Mouse (Mus musculus): ENCODE measurements around the gene Id4. TPM values are rescaled to one million over a fixed set of nuclear protein-coding genes. Genes with fewer than 3 reads are reported as not detected.

Id4 gene
- 8.4 and 9.8 TPM in 2 replicates for polyA plus RNA-seq (2016; fragmentation: Nextera tagmentation; extraction: Ambion mirVana)

DNA sequence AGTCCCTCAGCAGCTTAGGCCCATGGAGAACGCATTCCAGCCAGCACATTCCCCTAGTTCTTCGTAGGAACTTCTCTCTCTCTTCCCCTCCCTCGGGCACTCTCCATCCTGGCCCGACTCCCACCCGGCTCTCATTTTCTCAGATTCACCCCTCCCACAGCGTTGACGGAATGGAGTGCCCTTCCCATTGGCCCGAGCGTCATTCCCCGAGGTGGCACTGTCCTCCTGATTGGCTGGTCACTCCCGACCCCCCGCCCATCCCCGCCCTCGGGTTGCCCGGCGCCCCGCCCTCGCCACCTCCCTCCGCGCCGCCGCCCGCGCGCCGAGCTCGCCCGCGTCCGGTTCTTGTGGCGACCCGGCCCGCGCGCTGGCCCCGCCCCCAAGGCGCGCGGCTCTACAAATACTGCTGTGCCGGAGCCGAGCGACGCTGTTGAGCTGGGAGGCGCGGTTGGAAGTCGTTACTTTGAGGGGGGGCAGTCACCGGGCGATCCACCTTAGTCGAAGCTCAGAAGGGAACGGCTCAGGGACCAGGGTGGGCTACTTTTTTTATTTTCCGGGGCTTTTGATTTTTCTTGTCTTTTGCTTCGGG lies at the start of gene Id4:
Gene Id4 (plus strand): TSS at position 539 of the 589 bp plus-strand sequence.
- ATAC-seq (ENCODE audit: insufficient number of reproducible peaks, insufficient read depth, low FRiP score, low TSS enrichment, low read depth): peak; percentile 92
- Histone ChIP-seq H3K9me3 (no peaks in the 10 kb centered on the region), H3K4me3 (replicated peaks) (peak within 1 kb of the TSS; percentile 70), H3K4me1 (replicated peaks) (peaks cover 3% of the 10 kb centered on the region), H3K4me2 (peak within 1 kb of the TSS; percentile 82), H3K36me3 (no peaks in the 10 kb centered on the region), H3K27me3 (peaks cover 5% of the 10 kb centered on the region; the same call in 1 of the 2 replicates), H3K9ac (replicated peaks) (peak within 1 kb of the TSS; percentile 79), H3K27ac (peak within 1 kb of the TSS; percentile 89)
- WGBS: under 1% methylated on average over 52 of the region's 52 CpGs

DNA sequence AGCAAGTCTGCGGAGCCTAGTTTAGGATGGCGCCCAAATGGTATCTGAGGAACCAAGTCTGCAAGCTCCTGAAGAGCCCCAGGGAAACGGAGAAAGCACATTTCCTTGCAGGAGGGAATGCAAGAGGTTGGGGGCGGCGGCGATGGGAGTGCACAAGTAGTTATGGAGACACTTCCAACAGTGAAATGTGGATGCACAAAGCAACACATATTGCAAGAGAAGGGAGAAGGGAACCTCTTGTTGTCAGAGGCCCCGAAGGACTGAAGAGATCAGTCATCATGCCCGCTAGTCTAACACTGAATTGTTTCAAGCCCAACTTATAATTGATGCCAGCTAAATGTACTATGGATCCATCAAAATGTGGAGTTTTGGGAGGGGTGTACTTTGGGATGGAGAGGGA lies 33.9 kb upstream of the Id4 start:
- Histone ChIP-seq H3K4me1 (replicated peaks) (peaks cover 19% of the 10 kb centered on the region), H3K4me3 (replicated peaks) (peak overlapping the region; percentile 37), H3K9ac (replicated peaks) (no peak overlapping the region), H3K36me3 (no peaks in the 10 kb centered on the region), H3K27ac (peak overlapping the region; percentile 77), H3K27me3 (no peaks in the 10 kb centered on the region), H3K9me3 (no peaks in the 10 kb centered on the region), H3K4me2 (peak overlapping the region; percentile 44)
- ATAC-seq (ENCODE audit: insufficient number of reproducible peaks, insufficient read depth, low FRiP score, low TSS enrichment, low read depth): no peak
- 34% methylated on average over 8 of the region's 8 CpGs for WGBS

DNA sequence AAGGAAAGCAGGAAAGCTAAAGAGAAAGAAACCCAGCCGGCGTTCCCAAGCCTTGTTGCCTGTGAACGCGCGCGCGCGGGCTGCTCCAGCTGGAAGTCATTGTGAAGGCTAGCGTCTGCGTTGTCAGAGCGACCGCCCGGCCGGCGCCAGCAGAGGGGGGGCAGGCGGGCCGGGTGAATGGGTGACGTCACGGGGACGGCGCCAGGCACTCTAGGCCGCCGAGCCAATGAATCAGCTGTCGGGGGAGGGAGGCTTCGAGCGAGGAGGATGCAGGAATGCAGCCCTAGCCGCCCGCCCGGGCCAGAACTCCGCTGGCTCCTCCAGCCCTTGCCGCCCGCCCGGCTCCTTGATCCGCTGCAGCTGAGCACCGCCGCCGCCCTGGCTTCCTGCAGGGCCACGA lies 33.3 kb upstream of the Id4 start:
- Histone ChIP-seq H3K27ac (peak overlapping the region; percentile 96), H3K36me3 (no peaks in the 10 kb centered on the region), H3K9me3 (no peaks in the 10 kb centered on the region), H3K4me3 (replicated peaks) (peak overlapping the region; percentile 37), H3K4me2 (peak overlapping the region; percentile 58), H3K9ac (replicated peaks) (peak overlapping the region; percentile 52), H3K27me3 (no peaks in the 10 kb centered on the region), H3K4me1 (replicated peaks) (peaks cover 20% of the 10 kb centered on the region)
- under 1% methylated on average over 38 of the region's 38 CpGs for WGBS
- peak; percentile 99 for ATAC-seq (ENCODE audit: insufficient number of reproducible peaks, insufficient read depth, low FRiP score, low TSS enrichment, low read depth)

DNA sequence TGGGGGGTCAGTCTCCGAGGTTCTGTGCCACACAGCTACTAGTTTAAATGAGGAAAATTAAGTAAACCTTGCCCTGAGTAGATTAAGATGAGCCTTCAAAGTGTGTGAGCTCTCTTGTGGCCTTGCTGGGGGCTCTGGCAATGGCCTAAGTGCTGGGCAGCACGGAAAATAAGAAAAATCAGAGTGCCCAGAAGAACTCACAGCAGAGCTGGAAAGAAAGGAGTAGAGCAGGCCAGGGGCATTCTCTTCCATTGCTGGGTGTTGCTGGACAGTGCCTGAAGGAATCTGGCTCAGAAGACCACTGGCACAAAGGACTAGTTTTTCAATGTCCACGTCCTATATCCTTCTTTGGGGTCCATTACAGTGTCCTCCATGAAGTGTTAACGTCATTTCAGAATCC lies 32.9 kb upstream of the Id4 start:
- Histone ChIP-seq H3K4me2 (peak overlapping the region; percentile 58), H3K9me3 (no peaks in the 10 kb centered on the region), H3K9ac (replicated peaks) (peak overlapping the region; percentile 52), H3K27ac (peak overlapping the region; percentile 96), H3K36me3 (no peaks in the 10 kb centered on the region), H3K4me3 (replicated peaks) (peak overlapping the region; percentile 37), H3K27me3 (no peaks in the 10 kb centered on the region), H3K4me1 (replicated peaks) (peaks cover 22% of the 10 kb centered on the region)
- ATAC-seq (ENCODE audit: insufficient number of reproducible peaks, insufficient read depth, low FRiP score, low TSS enrichment, low read depth): no peak
- 16% methylated on average over 4 of the region's 4 CpGs for WGBS

DNA sequence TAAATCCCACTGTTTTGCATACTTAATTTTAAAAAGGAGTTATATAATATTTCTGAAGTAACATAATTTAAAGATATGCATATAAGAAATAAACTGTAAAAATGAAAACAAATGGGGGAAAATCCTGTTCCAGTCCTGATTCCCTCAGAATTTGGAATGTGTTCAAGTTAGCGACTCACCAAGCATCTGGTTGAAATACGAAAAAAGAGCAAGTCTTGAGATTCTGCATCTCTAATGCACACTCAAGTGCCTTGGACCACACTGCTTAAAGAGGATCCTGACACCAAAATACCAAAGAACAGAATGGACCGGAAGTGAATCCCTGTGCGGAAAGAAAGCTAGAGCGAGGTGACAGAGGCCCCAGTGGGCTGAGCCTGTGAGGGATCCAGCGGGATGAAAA lies 30.0 kb upstream of the Id4 start:
- Histone ChIP-seq H3K27ac (no peak overlapping the region), H3K27me3 (no peaks in the 10 kb centered on the region), H3K4me1 (replicated peaks) (peaks cover 22% of the 10 kb centered on the region), H3K9ac (replicated peaks) (no peak overlapping the region), H3K36me3 (no peaks in the 10 kb centered on the region), H3K4me3 (replicated peaks) (no peak overlapping the region), H3K4me2 (no peak overlapping the region), H3K9me3 (no peaks in the 10 kb centered on the region)
- 71% methylated on average over 6 of the region's 6 CpGs for WGBS
- ATAC-seq (ENCODE audit: insufficient number of reproducible peaks, insufficient read depth, low FRiP score, low TSS enrichment, low read depth): no peak

DNA sequence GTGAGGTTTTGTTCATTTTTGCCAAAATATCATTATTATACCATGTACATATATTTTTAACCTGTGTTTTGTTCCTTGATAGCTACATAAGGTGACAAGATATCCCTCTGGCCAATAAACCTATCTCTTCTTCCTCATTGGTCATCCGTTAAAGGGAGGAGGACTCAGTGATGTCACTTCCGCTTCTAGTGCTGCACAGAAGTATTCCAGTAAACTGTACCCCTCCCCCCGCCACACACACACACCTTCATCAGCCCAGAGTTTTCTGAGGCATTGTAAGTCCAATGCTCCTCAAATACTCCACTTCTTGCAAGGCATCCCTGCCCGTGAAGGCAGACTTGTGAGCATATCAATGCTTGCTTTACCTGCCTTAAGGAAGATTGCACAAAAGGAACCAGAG lies 24.6 kb upstream of the Id4 start:
- 85% methylated on average over 4 of the region's 4 CpGs for WGBS
- Histone ChIP-seq H3K4me2 (no peak overlapping the region), H3K27ac (no peak overlapping the region), H3K36me3 (no peaks in the 10 kb centered on the region), H3K27me3 (no peaks in the 10 kb centered on the region), H3K9me3 (no peaks in the 10 kb centered on the region), H3K4me3 (replicated peaks) (no peak overlapping the region), H3K4me1 (replicated peaks) (peaks cover 9% of the 10 kb centered on the region; the same call in 1 of the 2 replicates), H3K9ac (replicated peaks) (no peak overlapping the region)
- ATAC-seq (ENCODE audit: insufficient number of reproducible peaks, insufficient read depth, low FRiP score, low TSS enrichment, low read depth): no peak

DNA sequence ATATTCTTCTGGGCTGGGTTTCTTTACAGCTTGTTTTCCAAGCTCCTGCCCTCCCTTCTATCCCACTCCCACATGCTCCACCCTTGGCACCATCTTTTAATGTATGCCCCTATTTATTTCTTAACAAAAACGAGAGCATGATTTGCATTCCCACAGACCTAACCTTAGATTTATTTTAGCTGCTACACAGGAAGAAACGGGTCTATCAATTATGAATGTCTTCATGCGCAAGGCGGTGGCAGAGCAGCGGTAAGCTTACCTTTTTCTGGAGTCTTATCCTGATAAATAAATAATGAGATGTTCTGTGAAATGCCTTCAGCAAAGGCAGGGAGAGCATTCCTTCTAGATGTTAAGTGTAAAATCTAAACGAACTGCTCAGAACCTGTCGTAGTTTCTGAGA lies 24.2 kb upstream of the Id4 start:
- Histone ChIP-seq H3K27ac (no peak overlapping the region), H3K36me3 (no peaks in the 10 kb centered on the region), H3K27me3 (no peaks in the 10 kb centered on the region), H3K4me1 (replicated peaks) (peaks cover 7% of the 10 kb centered on the region; the same call in 1 of the 2 replicates), H3K9me3 (no peaks in the 10 kb centered on the region), H3K4me2 (no peak overlapping the region), H3K4me3 (replicated peaks) (no peak overlapping the region), H3K9ac (replicated peaks) (no peak overlapping the region)
- 82% methylated on average over 7 of the region's 7 CpGs for WGBS
- no peak for ATAC-seq (ENCODE audit: insufficient number of reproducible peaks, insufficient read depth, low FRiP score, low TSS enrichment, low read depth)

DNA sequence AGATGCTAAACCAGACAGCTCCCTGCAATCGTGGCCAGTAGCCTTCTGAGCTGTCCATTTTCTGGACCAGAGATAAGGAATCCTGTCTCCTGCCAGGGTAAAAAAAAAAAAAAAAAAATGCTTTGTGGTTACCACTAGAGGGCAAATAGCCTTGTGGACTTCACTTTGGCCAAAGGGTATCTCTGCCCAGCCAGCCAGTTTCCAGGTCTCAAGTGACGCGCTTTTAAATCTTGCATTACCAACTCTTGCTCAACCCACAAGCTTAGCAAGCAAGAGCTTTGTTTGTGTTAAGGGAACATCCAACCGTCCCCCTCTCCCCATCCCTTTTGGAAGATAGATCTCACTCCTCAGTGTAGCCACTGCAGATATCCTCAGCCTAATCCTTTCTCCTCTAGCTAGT lies 23.5 kb upstream of the Id4 start:
- H3K27ac ChIP-seq: no peak overlapping the region
- no peaks in the 10 kb centered on the region for H3K27me3 ChIP-seq
- WGBS: 12% methylated on average over 4 of the region's 4 CpGs
- peaks cover 7% of the 10 kb centered on the region; the same call in 1 of the 2 replicates for H3K4me1 ChIP-seq (replicated peaks)
- H3K36me3 ChIP-seq: no peaks in the 10 kb centered on the region
- H3K9me3 ChIP-seq: no peaks in the 10 kb centered on the region
- H3K9ac ChIP-seq (replicated peaks): no peak overlapping the region
- no peak overlapping the region for H3K4me3 ChIP-seq (replicated peaks)
- ATAC-seq (ENCODE audit: insufficient number of reproducible peaks, insufficient read depth, low FRiP score, low TSS enrichment, low read depth): no peak
- no peak overlapping the region for H3K4me2 ChIP-seq

DNA sequence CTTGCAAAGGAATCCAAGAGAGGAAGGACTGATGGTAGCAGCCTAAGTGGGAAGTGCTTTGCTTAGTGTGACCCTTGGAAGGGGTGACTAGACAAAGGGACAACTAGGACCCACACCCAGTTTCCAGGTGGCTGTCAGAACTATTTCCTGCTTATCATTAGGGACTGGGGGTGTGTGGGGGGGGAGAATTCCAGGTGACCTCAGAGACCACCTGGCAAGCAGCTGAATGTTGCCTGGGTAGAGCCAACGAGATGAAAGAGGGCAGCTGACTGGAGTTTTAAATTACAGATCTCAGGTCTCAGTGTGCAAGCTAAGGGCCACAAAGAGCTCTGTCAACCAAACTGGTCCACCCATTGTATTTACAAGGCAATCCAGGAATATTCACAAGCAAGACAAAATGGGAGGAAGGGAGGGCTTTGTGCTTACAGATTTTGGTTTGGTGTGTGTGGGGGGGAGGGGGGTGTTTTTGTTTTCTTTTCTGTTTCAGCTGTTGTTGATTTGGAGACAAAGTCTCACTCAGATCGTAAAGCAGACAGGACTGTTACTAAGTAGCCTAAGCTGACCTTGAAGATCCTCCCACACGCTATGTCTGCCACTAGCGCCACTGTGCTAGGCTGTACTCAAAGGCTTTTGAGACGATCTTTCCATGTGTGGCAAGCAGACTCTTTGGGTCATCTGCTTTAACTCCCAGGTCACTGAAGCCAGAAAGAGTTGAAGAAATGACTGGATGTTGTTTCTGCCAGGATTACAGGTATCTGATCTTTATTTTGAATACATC lies 15.6 kb upstream of the Id4 start:
- no peak overlapping the region for H3K9ac ChIP-seq (replicated peaks)
- ATAC-seq (ENCODE audit: insufficient number of reproducible peaks, insufficient read depth, low FRiP score, low TSS enrichment, low read depth): no peak
- no peak overlapping the region for H3K4me3 ChIP-seq (replicated peaks)
- H3K4me1 ChIP-seq (replicated peaks): peaks cover 9% of the 10 kb centered on the region
- H3K27me3 ChIP-seq: no peaks in the 10 kb centered on the region
- H3K9me3 ChIP-seq: no peaks in the 10 kb centered on the region
- WGBS: 21% methylated on average over 5 of the region's 5 CpGs
- H3K27ac ChIP-seq: no peak overlapping the region
- H3K4me2 ChIP-seq: no peak overlapping the region
- H3K36me3 ChIP-seq: no peaks in the 10 kb centered on the region

DNA sequence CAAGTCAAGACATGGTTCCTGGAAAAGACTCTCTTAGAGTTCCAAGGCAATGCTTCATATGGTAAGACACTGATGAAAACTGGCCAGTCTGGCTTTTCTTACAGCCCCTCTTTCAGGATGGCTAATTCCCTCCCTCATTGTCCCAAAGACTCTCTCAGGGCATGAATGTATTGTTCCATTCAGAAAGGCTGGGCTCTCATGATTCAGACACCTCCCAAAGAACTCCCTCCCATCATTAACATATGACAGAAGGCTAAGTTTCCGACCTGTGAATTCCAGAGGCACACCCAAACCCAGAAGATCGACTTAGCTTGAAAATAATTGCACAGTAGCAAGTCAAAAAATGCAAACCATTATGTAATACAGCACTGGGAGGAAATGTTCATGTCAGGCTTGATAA lies 8.5 kb upstream of the Id4 start:
- ATAC-seq (ENCODE audit: insufficient number of reproducible peaks, insufficient read depth, low FRiP score, low TSS enrichment, low read depth): no peak
- Histone ChIP-seq H3K4me3 (replicated peaks) (no peak overlapping the region), H3K27me3 (no peaks in the 10 kb centered on the region), H3K27ac (no peak overlapping the region), H3K9ac (replicated peaks) (no peak overlapping the region), H3K4me1 (replicated peaks) (no peaks in the 10 kb centered on the region), H3K9me3 (peaks cover 14% of the 10 kb centered on the region; the same call in 1 of the 2 replicates), H3K4me2 (no peak overlapping the region), H3K36me3 (no peaks in the 10 kb centered on the region)
- WGBS: 75% methylated on average over 2 of the region's 2 CpGs

DNA sequence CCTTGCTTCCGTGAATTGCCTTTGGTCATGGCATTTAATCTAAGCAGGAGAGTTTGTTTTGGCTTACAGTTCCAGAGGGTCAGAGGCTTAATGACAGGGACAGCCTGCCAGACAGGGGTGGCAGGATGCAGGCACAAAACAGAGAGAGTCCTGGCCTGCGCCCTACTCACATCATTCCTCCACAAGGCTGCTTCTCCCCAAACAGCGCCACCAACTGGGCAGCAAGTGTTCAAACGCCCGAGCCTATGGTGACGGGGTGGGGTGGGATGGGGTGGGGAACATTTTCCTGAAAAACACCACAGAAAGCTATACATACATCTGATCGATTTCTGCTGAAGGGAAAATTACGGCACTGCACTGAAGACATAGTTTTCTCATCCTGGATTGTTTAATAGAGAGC lies 6.0 kb upstream of the Id4 start:
- no peak overlapping the region for H3K4me2 ChIP-seq
- H3K9ac ChIP-seq (replicated peaks): no peak overlapping the region
- H3K27me3 ChIP-seq: no peaks in the 10 kb centered on the region
- WGBS: 84% methylated on average over 8 of the region's 8 CpGs
- no peaks in the 10 kb centered on the region for H3K36me3 ChIP-seq
- no peaks in the 10 kb centered on the region; the same call in 1 of the 2 replicates for H3K4me1 ChIP-seq (replicated peaks)
- H3K27ac ChIP-seq: no peak overlapping the region
- H3K9me3 ChIP-seq: peaks cover 14% of the 10 kb centered on the region; the same call in 1 of the 2 replicates
- no peak overlapping the region for H3K4me3 ChIP-seq (replicated peaks)
- no peak for ATAC-seq (ENCODE audit: insufficient number of reproducible peaks, insufficient read depth, low FRiP score, low TSS enrichment, low read depth)

Measured in limb, embryonic 12.5 days (tissue).